Mouse (Mus musculus) bone marrow, adult 2 months (tissue): ENCODE measurements around the gene Prickle2. TPM values are rescaled to one million over a fixed set of nuclear protein-coding genes. Genes with fewer than 3 reads are reported as not detected.

Experiments
- H3K27ac ChIP-seq: fragments of 200-500 bp; 2 replicates; pipeline ENCODE4 v1.5.1; 2012; ENCODE audit warnings: low read depth, mild to moderate bottlenecking, control low read depth, inconsistent platforms, low read length; ENCODE audit not compliant: control insufficient read depth, poor library complexity, insufficient read depth
- H3K4me1 ChIP-seq: fragments of 200-500 bp; 2 replicates; pipeline ENCODE4 v1.6.1; 2011; ENCODE audit warnings: low read length; ENCODE audit not compliant: control insufficient read depth, insufficient read depth
- H3K4me3 ChIP-seq: fragments of 200-500 bp; replicated peaks from 2 replicates; pipeline ENCODE3; 2011; ENCODE audit warnings: mild to moderate bottlenecking, low read depth, low read length, control low read depth; ENCODE audit not compliant: control insufficient read depth
- CTCF ChIP-seq: fragments of 200-500 bp; IDR thresholded peaks from 2 replicates; pipeline ENCODE4 v1.5.1; 2011; ENCODE audit warnings: low read length, control low read depth; ENCODE audit not compliant: control insufficient read depth, insufficient read depth
- POLR2A ChIP-seq: fragments of 200-500 bp; IDR thresholded peaks from 2 replicates; pipeline ENCODE4 v1.6.1; 2011; ENCODE audit warnings: low read depth, mild to moderate bottlenecking, control low read depth, low read length, borderline replicate concordance; ENCODE audit not compliant: control insufficient read depth
- WGBS: fragments of 180-500 bp; shearing (Covaris S2); methylation state at CpG from one replicate; pipeline ENCODE4 v1.1.7; 2018; 5-methylcytosine and 5-hydroxymethylcytosine counted together
- polyA plus RNA-seq: library from polyadenylated mRNA; stranded (reverse); fragments of >200 nt; gene quantifications from 2 replicates; pipeline ENCODE4 v1.2.4, GENCODE M21; 2011; ENCODE audit warnings: low replicate concordance; ENCODE audit not compliant: missing spikeins, insufficient read depth, insufficient read length

Gene Prickle2
- polyA plus RNA-seq, 1 experiment: 19.2 TPM

GRCm38 (mm10) chr6:92726121-92726520 lies 20.2 kb upstream of the Prickle2 start:
- Histone ChIP-seq H3K4me3 (no peak overlapping the region), H3K4me1 (no peaks in the 10 kb centered on the region), H3K27ac (no peak overlapping the region)
- TF ChIP-seq POLR2A (no peak), CTCF (no peak)
- 69% methylated on average over 5 of the region's 5 CpGs for WGBS

- Histone ChIP-seq H3K4me3 (no peak overlapping the region), H3K27ac (no peak overlapping the region), H3K4me1 (no peaks in the 10 kb centered on the region)
- WGBS: 66% methylated on average over 2 of the region's 2 CpGs
- TF ChIP-seq POLR2A: no peak
- TF ChIP-seq CTCF: no peak
These were observed 18.4 kb upstream of the Prickle2 start for GRCm38 (mm10) chr6:92724394-92724793.

- H3K4me3 ChIP-seq: no peak overlapping the region
- H3K27ac ChIP-seq: no peak overlapping the region
- 69% methylated on average over 3 of the region's 3 CpGs for WGBS
These were observed 9.9 kb upstream of the Prickle2 start for GRCm38 (mm10) chr6:92715806-92716205.

GRCm38 (mm10) chr6:92714748-92715147 lies 8.8 kb upstream of the Prickle2 start:
- Histone ChIP-seq H3K27ac (no peak overlapping the region), H3K4me1 (no peaks in the 10 kb centered on the region), H3K4me3 (no peak overlapping the region)
- TF ChIP-seq CTCF (no peak), POLR2A (no peak)
- 74% methylated on average over 4 of the region's 4 CpGs for WGBS

More at GRCm38 (mm10) chr6:92715806-92716205, 9.9 kb upstream of the Prickle2 start:
- TF ChIP-seq POLR2A (no peak), CTCF (no peak)
- H3K4me1 ChIP-seq: no peaks in the 10 kb centered on the region

- Histone ChIP-seq H3K4me3 (no peak overlapping the region), H3K4me1 (no peaks in the 10 kb centered on the region), H3K27ac (no peak overlapping the region)
- 59% methylated on average over 4 of the region's 4 CpGs for WGBS
- TF ChIP-seq CTCF: no peak
- TF ChIP-seq POLR2A: no peak
These were observed 2.2 kb upstream of the Prickle2 start for GRCm38 (mm10) chr6:92708137-92708536.

GRCm38 (mm10) chr6:92705353-92706144 lies 406 bp downstream of the Prickle2 start:
- Histone ChIP-seq H3K27ac (no peak overlapping the region), H3K4me1 (no peaks in the 10 kb centered on the region), H3K4me3 (no peak overlapping the region)
- 8% methylated on average over 39 of the region's 39 CpGs for WGBS
- TF ChIP-seq POLR2A (no peak), CTCF (no peak)

- TF ChIP-seq CTCF: no peak
- no peak for TF ChIP-seq POLR2A
- Histone ChIP-seq H3K4me3 (no peak overlapping the region), H3K4me1 (no peaks in the 10 kb centered on the region), H3K27ac (no peak overlapping the region)
- WGBS: 32% methylated on average over 9 of the region's 9 CpGs
These were observed 1.1 kb downstream of the Prickle2 start for GRCm38 (mm10) chr6:92704810-92705209.

GRCm38 (mm10) chr6:92699491-92700209 lies 6.3 kb downstream of the Prickle2 start:
- Histone ChIP-seq H3K4me3 (no peak overlapping the region), H3K4me1 (no peaks in the 10 kb centered on the region), H3K27ac (no peak overlapping the region)
- no peak for TF ChIP-seq POLR2A
- TF ChIP-seq CTCF: no peak
- WGBS: 52% methylated on average over 3 of the region's 3 CpGs
